Mouse (Mus musculus): ENCODE results near the gene 5330417H12Rik. TPM values are rescaled to one million over a fixed set of nuclear protein-coding genes. Genes with fewer than 3 reads are reported as not detected.

5330417H12Rik gene
- polyA plus RNA-seq, 1 experiment from 2014 or later: not detected

DNA sequence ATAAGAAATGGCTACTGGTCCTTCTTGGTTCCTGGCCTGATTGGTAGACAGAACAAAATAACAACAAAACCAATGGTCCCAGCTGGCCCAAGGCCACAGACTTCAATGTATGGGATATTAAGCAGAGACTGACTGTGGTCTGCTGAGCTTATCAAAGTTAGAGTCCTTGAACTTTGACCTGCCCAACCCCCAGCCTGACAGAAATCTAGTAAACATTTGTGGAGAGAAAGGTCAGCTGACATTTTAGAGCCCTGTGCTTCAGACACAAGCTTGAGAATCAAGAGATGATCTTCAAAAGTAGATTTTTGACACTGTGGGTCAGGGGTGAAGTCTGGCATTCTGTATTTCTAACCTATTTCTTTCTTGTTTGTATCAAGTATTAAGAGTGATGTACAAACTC is 28.2 kb downstream of the 5330417H12Rik start:
- Histone ChIP-seq H3K4me1 (replicated peaks) (peaks cover 18% of the 10 kb centered on the region; the same call in 1 of the 2 replicates), H3K4me2 (no peak overlapping the region), H3K27me3 (no peaks in the 10 kb centered on the region), H3K27ac (no peak overlapping the region), H3K4me3 (replicated peaks) (no peak overlapping the region), H3K9me3 (no peaks in the 10 kb centered on the region), H3K9ac (replicated peaks) (no peak overlapping the region), H3K36me3 (peaks cover 14% of the 10 kb centered on the region)
- no peak for ATAC-seq (ENCODE audit: insufficient number of reproducible peaks, insufficient read depth, low FRiP score, low TSS enrichment, low read depth)

- 0 out of 2 replicates have a peak, but pooled peaks have one; percentile 8 for ATAC-seq (ENCODE audit: insufficient number of reproducible peaks, insufficient read depth, low FRiP score, low TSS enrichment, low read depth)
- 13% methylated on average over 13 of the region's 13 CpGs for WGBS
- peaks cover 27% of the 10 kb centered on the region for H3K36me3 ChIP-seq
These were observed 29.5 kb downstream of the 5330417H12Rik start for GRCm38 (mm10) chr7:107595426-107595825.

GRCm38 (mm10) chr7:107594857-107595402 is 30.0 kb downstream of the 5330417H12Rik start, which contains the start of gene Ppfibp2:
Gene Ppfibp2 (plus strand): TSS chr7:107595207.
- Histone ChIP-seq H3K4me3 (replicated peaks) (peak within 1 kb of the TSS; percentile 54), H3K4me2 (peak within 1 kb of the TSS; percentile 94), H3K36me3 (peaks cover 32% of the 10 kb centered on the region), H3K27ac (no peak within 1 kb of the TSS), H3K9me3 (no peaks in the 10 kb centered on the region), H3K27me3 (no peaks in the 10 kb centered on the region), H3K4me1 (replicated peaks) (peaks cover 18% of the 10 kb centered on the region; the same call in 1 of the 2 replicates), H3K9ac (replicated peaks) (peak within 1 kb of the TSS; percentile 54)
- WGBS: 1% methylated on average over 18 of the region's 24 CpGs
- peak; percentile 80 for ATAC-seq (ENCODE audit: insufficient number of reproducible peaks, insufficient read depth, low FRiP score, low TSS enrichment, low read depth)

More at GRCm38 (mm10) chr7:107595426-107595825, 29.5 kb downstream of the 5330417H12Rik start:
- Histone ChIP-seq H3K4me3 (replicated peaks) (peak overlapping the region; percentile 54), H3K9ac (replicated peaks) (peak overlapping the region; percentile 54), H3K4me2 (peak overlapping the region; percentile 94), H3K27me3 (no peaks in the 10 kb centered on the region), H3K9me3 (no peaks in the 10 kb centered on the region), H3K4me1 (replicated peaks) (peaks cover 18% of the 10 kb centered on the region; the same call in 1 of the 2 replicates), H3K27ac (no peak overlapping the region)

DNA sequence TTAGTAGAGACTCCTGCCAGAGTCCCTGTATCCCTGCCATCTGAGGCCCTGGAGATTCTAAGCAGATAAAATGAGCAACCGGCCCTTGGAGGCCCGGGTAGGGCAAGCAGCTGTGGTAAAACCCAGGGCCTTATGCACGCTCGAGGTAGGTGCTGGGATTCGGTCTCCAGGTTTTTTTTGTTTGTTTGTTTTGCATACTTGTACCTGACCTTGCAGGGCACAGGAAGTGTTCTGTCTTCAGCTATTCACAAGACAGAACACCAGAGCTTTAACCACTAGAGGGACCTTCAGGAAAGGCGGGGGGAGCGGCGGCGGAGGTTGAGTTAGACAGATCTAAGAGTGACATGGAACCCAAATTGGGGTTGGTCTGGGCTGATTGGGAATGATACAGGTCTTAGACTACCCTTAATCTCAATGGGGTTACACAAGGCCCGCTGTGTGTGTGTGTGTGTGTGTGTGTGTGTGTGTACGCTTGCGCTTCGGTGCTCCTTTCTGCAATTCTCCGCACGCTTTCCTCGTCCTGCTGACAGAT is 30.6 kb downstream of the 5330417H12Rik start:
- Histone ChIP-seq H3K27ac (no peak overlapping the region), H3K4me2 (peak overlapping the region; percentile 94), H3K9me3 (no peaks in the 10 kb centered on the region), H3K36me3 (peaks cover 34% of the 10 kb centered on the region), H3K4me1 (replicated peaks) (peaks cover 18% of the 10 kb centered on the region; the same call in 1 of the 2 replicates), H3K9ac (replicated peaks) (peak overlapping the region; percentile 54), H3K4me3 (replicated peaks) (peak overlapping the region; percentile 54), H3K27me3 (no peaks in the 10 kb centered on the region)
- WGBS: 2% methylated on average over 16 of the region's 16 CpGs
- peak; percentile 54; the same call in 1 of the 2 replicates for ATAC-seq (ENCODE audit: insufficient number of reproducible peaks, insufficient read depth, low FRiP score, low TSS enrichment, low read depth)

GRCm38 (mm10) chr7:107593904-107594303 is 31.1 kb downstream of the 5330417H12Rik start:
- H3K4me3 ChIP-seq (replicated peaks): no peak overlapping the region
- no peaks in the 10 kb centered on the region for H3K9me3 ChIP-seq
- H3K27me3 ChIP-seq: no peaks in the 10 kb centered on the region
- H3K9ac ChIP-seq (replicated peaks): no peak overlapping the region
- H3K4me2 ChIP-seq: peak overlapping the region; percentile 94; the same call in 1 of the 2 replicates
- no peak overlapping the region for H3K27ac ChIP-seq
- WGBS: 34% methylated on average over 7 of the region's 7 CpGs
- peaks cover 18% of the 10 kb centered on the region; the same call in 1 of the 2 replicates for H3K4me1 ChIP-seq (replicated peaks)
- ATAC-seq (ENCODE audit: insufficient number of reproducible peaks, insufficient read depth, low FRiP score, low TSS enrichment, low read depth): no peak
- H3K36me3 ChIP-seq: peaks cover 34% of the 10 kb centered on the region

DNA sequence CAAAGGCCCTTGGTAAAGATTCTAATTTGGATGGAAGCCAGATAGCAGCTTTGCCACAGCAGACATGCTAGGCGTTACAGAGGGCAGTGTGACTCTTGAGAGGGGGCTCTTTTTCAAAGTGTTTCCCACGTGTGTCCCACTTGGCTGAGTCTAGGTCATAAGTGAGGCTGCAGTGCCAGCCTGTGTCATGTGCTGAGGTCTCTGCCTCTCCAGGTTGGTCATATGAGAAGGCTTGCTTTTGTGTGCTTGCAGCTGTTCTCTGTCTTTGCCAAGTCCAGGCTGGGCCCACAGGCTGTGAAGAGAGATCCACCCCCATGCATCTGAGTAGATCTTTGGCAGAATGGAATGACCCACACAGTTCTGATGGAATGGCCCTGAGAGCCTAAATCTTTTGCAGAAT is 32.3 kb downstream of the 5330417H12Rik start:
- Histone ChIP-seq H3K9me3 (no peaks in the 10 kb centered on the region), H3K27me3 (no peaks in the 10 kb centered on the region), H3K4me3 (replicated peaks) (no peak overlapping the region), H3K27ac (no peak overlapping the region), H3K36me3 (peaks cover 34% of the 10 kb centered on the region), H3K4me1 (replicated peaks) (peaks cover 18% of the 10 kb centered on the region; the same call in 1 of the 2 replicates), H3K4me2 (no peak overlapping the region), H3K9ac (replicated peaks) (no peak overlapping the region)
- no peak for ATAC-seq (ENCODE audit: insufficient number of reproducible peaks, insufficient read depth, low FRiP score, low TSS enrichment, low read depth)
- 51% methylated on average over 2 of the region's 2 CpGs for WGBS

DNA sequence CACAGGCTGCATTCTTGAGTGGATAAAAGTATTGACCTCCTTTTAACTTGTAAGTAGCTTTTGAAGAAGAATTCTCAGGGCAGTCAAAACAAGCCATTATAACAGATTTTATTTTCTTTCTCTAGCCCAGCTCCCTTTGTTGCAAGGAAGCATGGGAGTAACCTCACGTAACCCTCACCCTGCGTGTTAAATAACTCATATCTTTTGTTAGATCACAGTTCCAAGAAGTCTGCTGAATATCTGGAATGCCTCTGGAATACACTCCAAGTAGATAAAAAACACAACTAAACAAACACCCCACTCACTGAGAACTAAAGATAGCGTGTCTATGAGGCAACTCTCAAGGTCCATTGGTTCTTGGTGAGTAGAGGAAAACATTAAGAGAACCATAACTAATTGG is 50.7 kb downstream of the 5330417H12Rik start:
- Histone ChIP-seq H3K36me3 (peaks cover 70% of the 10 kb centered on the region), H3K27me3 (no peaks in the 10 kb centered on the region), H3K9ac (replicated peaks) (no peak overlapping the region), H3K4me2 (no peak overlapping the region), H3K4me3 (replicated peaks) (no peak overlapping the region), H3K9me3 (peaks cover 9% of the 10 kb centered on the region; the same call in 1 of the 2 replicates), H3K27ac (no peak overlapping the region), H3K4me1 (replicated peaks) (peaks cover 3% of the 10 kb centered on the region)
- WGBS: 85% methylated on average over 3 of the region's 3 CpGs
- ATAC-seq (ENCODE audit: insufficient number of reproducible peaks, insufficient read depth, low FRiP score, low TSS enrichment, low read depth): no peak

Other genes with a start within 250 kb of the 5330417H12Rik start
- 30.2 and 32.1 TPM in 2 replicates for gene Olfml1, start 57.7 kb downstream of the 5330417H12Rik start, polyA plus RNA-seq (2016; fragmentation: Nextera tagmentation; extraction: Ambion mirVana)
- 14.1 and 15.1 TPM in 2 replicates for gene Ppfibp2, start 30.0 kb downstream of the 5330417H12Rik start, polyA plus RNA-seq (2016; fragmentation: Nextera tagmentation; extraction: Ambion mirVana)
- gene Cyb5r2, start 132.9 kb upstream of the 5330417H12Rik start, polyA plus RNA-seq (2016; fragmentation: Nextera tagmentation; extraction: Ambion mirVana): 0.16 and 0.37 TPM in 2 replicates
- not detected in 2 replicates for gene Ovch2, start 176.0 kb upstream of the 5330417H12Rik start, polyA plus RNA-seq (2016; fragmentation: Nextera tagmentation; extraction: Ambion mirVana)
- gene Olfr467, start 187.1 kb upstream of the 5330417H12Rik start, polyA plus RNA-seq (2016; fragmentation: Nextera tagmentation; extraction: Ambion mirVana): not detected in 2 replicates
- not detected in 2 replicates for gene Olfr469, start 200.4 kb upstream of the 5330417H12Rik start, polyA plus RNA-seq (2016; fragmentation: Nextera tagmentation; extraction: Ambion mirVana)
- gene Olfr470, start 222.3 kb upstream of the 5330417H12Rik start, polyA plus RNA-seq (2016; fragmentation: Nextera tagmentation; extraction: Ambion mirVana): not detected in 2 replicates

Data from limb, embryonic 12.5 days (tissue).